Mouse (Mus musculus) kidney, embryonic 15.5 days (tissue): ENCODE results near the gene Zdhhc9. TPM values are rescaled to one million over a fixed set of nuclear protein-coding genes. Genes with fewer than 3 reads are reported as not detected.
A peak's percentile ranks its signal among the peaks of the same experiment; 100 is the strongest.

Experiments used
- ATAC-seq: fragments of 200-750 bp; cut with Nextera tagmentation; replicated peaks from 2 replicates; pipeline ENCODE4 v1.8.0; 2017; ENCODE audit warnings: moderate TSS enrichment; ENCODE audit not compliant: low FRiP score
- H3K27ac ChIP-seq: fragments of 300-500 bp; sonication (generic); 2 replicates; pipeline ENCODE4 v1.5.1; 2015; ENCODE audit warnings: mild to moderate bottlenecking, inconsistent platforms
- H3K27me3 ChIP-seq: fragments of 300-500 bp; sonication (generic); 2 replicates; pipeline ENCODE4 v1.6.1; 2015; ENCODE audit warnings: inconsistent platforms
- H3K36me3 ChIP-seq: fragments of 300-500 bp; sonication (generic); 2 replicates; pipeline ENCODE4 v1.6.1; 2015; ENCODE audit warnings: inconsistent platforms
- H3K4me1 ChIP-seq: fragments of 300-500 bp; sonication (generic); 2 replicates; pipeline ENCODE4 v1.6.1; 2015; ENCODE audit warnings: inconsistent platforms
- H3K4me2 ChIP-seq: fragments of 300-500 bp; sonication (generic); 2 replicates; pipeline ENCODE4 v1.6.1; 2015; ENCODE audit warnings: moderate library complexity, mild to moderate bottlenecking, inconsistent platforms
- H3K4me3 ChIP-seq: fragments of 300-500 bp; sonication (generic); replicated peaks from 2 replicates; pipeline ENCODE4 v1.5.1; 2015; ENCODE audit warnings: mild to moderate bottlenecking, inconsistent platforms
- H3K9ac ChIP-seq: fragments of 300-500 bp; sonication (generic); 2 replicates; pipeline ENCODE4 v1.6.1; 2015; ENCODE audit warnings: mild to moderate bottlenecking, inconsistent platforms
- H3K9me3 ChIP-seq: fragments of 300-500 bp; sonication (generic); replicated peaks from 2 replicates; pipeline ENCODE4 v1.6.1; 2016; ENCODE audit warnings: inconsistent platforms
- WGBS: fragments of 180-500 bp; shearing (Covaris S2); methylation state at CpG from one replicate; pipeline ENCODE4 v1.1.7; 2015; ENCODE audit warnings: mixed read lengths; 5-methylcytosine and 5-hydroxymethylcytosine counted together
- polyA plus RNA-seq: library from polyadenylated mRNA; unstranded; fragments of >200 nt; fragmentation: Nextera tagmentation; extraction: Ambion mirVana; gene quantifications from 2 replicates; pipeline ENCODE4 v1.2.1, GENCODE M21; 2015

The Zdhhc9 gene
- polyA plus RNA-seq, 1 experiment from 2014 or later, result 5.7 TPM

GRCm38 (mm10) chrX:48203763-48204162 lies 4.9 kb downstream of the Zdhhc9 start:
- no peak overlapping the region for H3K9ac ChIP-seq
- no peak for ATAC-seq
- H3K4me3 ChIP-seq, result no peak overlapping the region
- 74% methylated on average over 7 of the region's 7 CpGs for WGBS
- H3K27me3 ChIP-seq, result no peaks in the 10 kb centered on the region
- no peak overlapping the region for H3K27ac ChIP-seq
- H3K9me3 ChIP-seq, result no peaks in the 10 kb centered on the region
- no peak overlapping the region for H3K4me2 ChIP-seq
- no peaks in the 10 kb centered on the region for H3K36me3 ChIP-seq
- H3K4me1 ChIP-seq, result peaks cover 4% of the 10 kb centered on the region; the same call in 1 of the 2 replicates

- H3K9ac ChIP-seq, result no peak overlapping the region
- H3K4me1 ChIP-seq, result peaks cover 4% of the 10 kb centered on the region; the same call in 1 of the 2 replicates
- H3K36me3 ChIP-seq, result no peaks in the 10 kb centered on the region
- H3K4me2 ChIP-seq, result no peak overlapping the region
- WGBS, result 70% methylated on average over 4 of the region's 4 CpGs
- no peaks in the 10 kb centered on the region for H3K9me3 ChIP-seq
- no peak overlapping the region for H3K4me3 ChIP-seq
- no peaks in the 10 kb centered on the region for H3K27me3 ChIP-seq
- H3K27ac ChIP-seq, result no peak overlapping the region
- ATAC-seq, result no peak
These were observed 5.7 kb downstream of the Zdhhc9 start for GRCm38 (mm10) chrX:48202995-48203394.

DNA sequence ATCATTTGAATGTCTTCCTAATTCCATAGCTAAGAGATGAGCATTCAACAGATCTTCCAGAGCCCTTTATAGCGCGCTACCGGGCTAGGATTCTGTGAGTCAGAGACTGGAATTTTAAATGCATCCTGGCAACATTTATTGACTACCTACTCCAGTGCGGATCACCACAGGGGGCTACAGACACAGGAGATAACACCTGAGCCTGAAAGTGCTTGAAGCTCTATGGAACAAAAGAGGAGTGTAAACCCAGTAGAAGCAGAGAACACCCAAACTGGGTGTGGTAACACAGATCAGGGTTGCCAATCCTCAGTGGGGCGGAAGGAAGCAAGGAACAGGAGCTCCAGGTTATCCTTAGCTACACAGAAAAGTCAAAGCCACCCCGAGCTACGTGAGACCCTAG lies 6.2 kb downstream of the Zdhhc9 start:
- WGBS, result 89% methylated on average over 7 of the region's 7 CpGs
- ATAC-seq, result no peak
- no peaks in the 10 kb centered on the region for H3K36me3 ChIP-seq
- peaks cover 1% of the 10 kb centered on the region; the same call in 1 of the 2 replicates for H3K4me1 ChIP-seq
- H3K4me3 ChIP-seq, result no peak overlapping the region
- no peak overlapping the region for H3K9ac ChIP-seq
- no peaks in the 10 kb centered on the region for H3K9me3 ChIP-seq
- no peak overlapping the region for H3K27ac ChIP-seq
- no peaks in the 10 kb centered on the region for H3K27me3 ChIP-seq
- H3K4me2 ChIP-seq, result no peak overlapping the region

DNA sequence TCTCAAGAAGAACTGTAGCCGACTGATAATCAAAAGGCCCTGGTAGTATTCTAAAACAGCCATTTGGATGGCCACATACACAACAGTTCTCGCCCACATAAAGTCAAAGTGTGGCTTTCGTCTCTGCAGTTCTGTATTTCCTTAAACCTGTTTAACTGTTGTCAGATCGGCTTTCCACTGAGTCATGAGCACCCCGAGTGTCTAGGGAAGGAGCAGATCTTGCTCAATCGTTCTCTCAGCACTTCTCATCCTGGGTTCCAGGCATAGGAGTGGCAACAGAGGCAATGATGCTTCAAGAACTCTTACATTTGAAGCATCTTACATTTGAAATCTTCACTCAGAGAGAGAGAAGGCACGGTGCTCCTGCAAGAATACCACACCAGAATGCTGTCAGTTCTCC lies 6.7 kb downstream of the Zdhhc9 start:
- Histone ChIP-seq H3K27ac (no peak overlapping the region), H3K4me3 (no peak overlapping the region), H3K4me2 (no peak overlapping the region), H3K36me3 (no peaks in the 10 kb centered on the region), H3K9me3 (no peaks in the 10 kb centered on the region), H3K4me1 (no peaks in the 10 kb centered on the region), H3K9ac (no peak overlapping the region), H3K27me3 (no peaks in the 10 kb centered on the region)
- ATAC-seq, result no peak
- 80% methylated on average over 7 of the region's 7 CpGs for WGBS

DNA sequence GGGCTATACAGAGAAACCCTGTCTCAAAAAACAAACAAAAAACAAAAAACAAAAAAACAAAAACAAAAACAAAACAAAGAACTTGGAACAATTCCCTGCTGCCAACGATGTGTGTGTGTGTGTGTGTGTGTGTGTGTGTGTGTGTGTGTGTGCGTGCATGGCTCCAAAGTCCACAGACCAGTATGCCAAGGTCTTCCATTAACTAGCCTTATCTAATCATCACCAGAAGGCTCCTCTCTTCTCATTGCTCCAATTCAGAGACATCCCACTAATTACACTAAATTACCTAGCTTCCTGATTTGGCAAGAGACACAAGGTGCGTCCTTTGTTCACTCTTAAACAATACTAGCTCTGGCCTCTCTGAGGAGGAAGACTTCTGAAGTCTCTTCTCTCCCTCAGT lies 8.0 kb downstream of the Zdhhc9 start:
- no peak for ATAC-seq
- Histone ChIP-seq H3K4me3 (no peak overlapping the region), H3K27me3 (no peaks in the 10 kb centered on the region), H3K4me1 (no peaks in the 10 kb centered on the region), H3K36me3 (no peaks in the 10 kb centered on the region), H3K27ac (no peak overlapping the region), H3K9me3 (no peaks in the 10 kb centered on the region), H3K9ac (no peak overlapping the region), H3K4me2 (no peak overlapping the region)
- WGBS, result 79% methylated on average over 3 of the region's 3 CpGs

GRCm38 (mm10) chrX:48199026-48199425 lies 9.7 kb downstream of the Zdhhc9 start:
- Histone ChIP-seq H3K4me1 (no peaks in the 10 kb centered on the region), H3K9me3 (no peaks in the 10 kb centered on the region), H3K27me3 (no peaks in the 10 kb centered on the region), H3K4me3 (no peak overlapping the region), H3K36me3 (no peaks in the 10 kb centered on the region), H3K9ac (no peak overlapping the region), H3K4me2 (no peak overlapping the region), H3K27ac (no peak overlapping the region)
- WGBS, result 86% methylated on average over 2 of the region's 2 CpGs
- no peak for ATAC-seq

DNA sequence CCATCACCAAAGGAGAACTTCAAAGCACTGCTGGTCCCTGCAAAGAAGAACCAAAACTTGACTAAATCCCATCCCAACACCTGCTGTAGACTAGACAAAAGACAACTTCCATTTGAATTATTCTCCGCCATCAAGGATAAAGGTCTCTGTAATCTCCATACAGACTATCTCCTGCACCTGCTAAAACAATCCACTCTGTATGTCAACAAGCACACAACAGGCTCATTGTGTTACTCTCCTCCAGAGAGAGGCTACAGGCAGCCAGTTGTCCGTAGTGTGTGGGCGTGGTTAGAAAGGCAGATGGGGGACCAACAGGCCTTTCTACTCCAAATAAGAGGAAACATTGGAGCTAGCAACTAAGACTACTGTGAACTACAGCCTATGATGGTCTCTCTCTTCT lies 10.8 kb downstream of the Zdhhc9 start:
- 90% methylated on average over 3 of the region's 3 CpGs for WGBS
- no peak for ATAC-seq
- Histone ChIP-seq H3K9me3 (no peaks in the 10 kb centered on the region), H3K9ac (no peak overlapping the region), H3K27me3 (no peaks in the 10 kb centered on the region), H3K36me3 (no peaks in the 10 kb centered on the region), H3K4me3 (no peak overlapping the region), H3K27ac (no peak overlapping the region), H3K4me1 (no peaks in the 10 kb centered on the region), H3K4me2 (no peak overlapping the region)

- WGBS, result 69% methylated on average over 14 of the region's 14 CpGs
- ATAC-seq, result peak; percentile 87; the same call in 1 of the 2 replicates
- no peak overlapping the region for H3K27ac ChIP-seq
- H3K4me2 ChIP-seq, result no peak overlapping the region
- H3K27me3 ChIP-seq, result no peaks in the 10 kb centered on the region
- no peak overlapping the region for H3K4me3 ChIP-seq
- no peak overlapping the region for H3K9ac ChIP-seq
- peaks cover 16% of the 10 kb centered on the region; the same call in 1 of the 2 replicates for H3K36me3 ChIP-seq
- H3K9me3 ChIP-seq, result no peaks in the 10 kb centered on the region
- H3K4me1 ChIP-seq, result no peaks in the 10 kb centered on the region
These were observed 15.2 kb downstream of the Zdhhc9 start for GRCm38 (mm10) chrX:48193235-48194152.

GRCm38 (mm10) chrX:48191261-48191660 lies 17.4 kb downstream of the Zdhhc9 start:
- WGBS, result 91% methylated on average over 6 of the region's 6 CpGs
- ATAC-seq, result no peak

DNA sequence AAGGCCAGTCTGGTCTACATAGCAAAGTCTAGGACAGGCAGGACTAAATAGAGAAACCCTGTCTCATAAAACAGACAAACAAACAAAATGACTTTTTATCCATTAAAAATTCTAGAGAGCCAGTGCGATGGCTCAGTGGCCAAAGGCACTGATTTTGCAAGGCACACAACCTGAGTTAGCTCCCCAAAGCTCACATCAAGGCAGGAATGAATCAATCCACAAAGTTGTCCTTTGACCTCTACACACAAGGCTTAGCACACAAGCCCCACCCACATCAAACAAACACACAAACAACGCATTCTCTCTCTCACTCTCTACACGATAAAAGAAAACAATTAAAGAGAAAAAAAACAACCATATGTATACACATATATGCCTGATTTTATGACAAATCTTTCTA lies 24.0 kb downstream of the Zdhhc9 start:
- ATAC-seq, result no peak
- no peaks in the 10 kb centered on the region for H3K9me3 ChIP-seq
- H3K9ac ChIP-seq, result no peak overlapping the region
- H3K4me2 ChIP-seq, result no peak overlapping the region
- H3K4me1 ChIP-seq, result no peaks in the 10 kb centered on the region
- 84% methylated on average over 3 of the region's 3 CpGs for WGBS
- no peaks in the 10 kb centered on the region for H3K27me3 ChIP-seq
- no peak overlapping the region for H3K27ac ChIP-seq
- no peak overlapping the region for H3K4me3 ChIP-seq
- H3K36me3 ChIP-seq, result 0 out of 2 replicates have a peak, but pooled peaks cover 8% of the 10 kb centered on the region

More at GRCm38 (mm10) chrX:48191261-48191660, 17.4 kb downstream of the Zdhhc9 start:
- H3K9me3 ChIP-seq, result no peaks in the 10 kb centered on the region
- no peak overlapping the region for H3K4me2 ChIP-seq
- H3K27ac ChIP-seq, result no peak overlapping the region
- H3K36me3 ChIP-seq, result peaks cover 16% of the 10 kb centered on the region; the same call in 1 of the 2 replicates
- H3K9ac ChIP-seq, result no peak overlapping the region
- H3K4me1 ChIP-seq, result no peaks in the 10 kb centered on the region
- no peak overlapping the region for H3K4me3 ChIP-seq
- no peaks in the 10 kb centered on the region for H3K27me3 ChIP-seq

DNA sequence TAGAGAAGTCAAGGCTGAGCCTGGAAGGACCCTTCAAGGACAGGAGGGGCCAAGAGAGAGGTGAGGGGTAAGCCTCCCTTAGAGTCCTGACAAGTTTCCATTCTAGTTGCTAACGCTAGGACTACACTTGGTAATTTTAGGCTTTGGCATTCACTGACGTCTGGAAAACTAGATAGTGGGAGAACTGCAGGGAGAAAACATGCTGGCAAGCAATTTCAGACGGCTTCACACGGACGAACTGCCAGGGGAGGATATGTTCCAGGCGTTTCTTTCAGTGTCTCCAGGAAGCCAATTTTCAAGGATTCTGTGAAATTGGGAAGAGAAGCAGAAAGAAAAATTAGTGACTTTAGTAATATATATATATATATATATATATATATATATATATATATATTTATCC lies 26.8 kb downstream of the Zdhhc9 start:
- 86% methylated on average over 6 of the region's 6 CpGs for WGBS
- H3K36me3 ChIP-seq, result peaks cover 11% of the 10 kb centered on the region; the same call in 1 of the 2 replicates
- no peak overlapping the region for H3K4me3 ChIP-seq
- no peak overlapping the region for H3K27ac ChIP-seq
- no peaks in the 10 kb centered on the region for H3K4me1 ChIP-seq
- no peak overlapping the region for H3K4me2 ChIP-seq
- no peaks in the 10 kb centered on the region for H3K27me3 ChIP-seq
- H3K9ac ChIP-seq, result no peak overlapping the region
- H3K9me3 ChIP-seq, result no peaks in the 10 kb centered on the region
- no peak for ATAC-seq

GRCm38 (mm10) chrX:48170368-48170767 lies 38.3 kb downstream of the Zdhhc9 start:
- H3K27ac ChIP-seq, result no peak overlapping the region
- H3K36me3 ChIP-seq, result peaks cover 6% of the 10 kb centered on the region; the same call in 1 of the 2 replicates
- no peak overlapping the region for H3K4me2 ChIP-seq
- H3K9ac ChIP-seq, result no peak overlapping the region
- H3K27me3 ChIP-seq, result no peaks in the 10 kb centered on the region
- H3K9me3 ChIP-seq, result no peaks in the 10 kb centered on the region
- 54% methylated on average over 1 of the region's 1 CpGs for WGBS
- no peak overlapping the region for H3K4me3 ChIP-seq
- H3K4me1 ChIP-seq, result no peaks in the 10 kb centered on the region
- no peak for ATAC-seq
